ENCODE assay signal across 18 mouse cellular contexts in genomic region chr10:108936838-108937430, GRCm38 (mm10).
DNase-seq lines count a peak whose midpoint lies in the region; ATAC-seq and TF ChIP-seq lines count a peak whose summit lies in the region.
"Had no signal": no experiment of that assay in that cellular context is flagged by ENCODE, and none has a peak within 500 bp of the region (broad histone marks: within the 10 kb centered on the region; RNA-seq: fewer than 3 reads in every experiment).

No protein-coding gene starts in this region.

- H3K4me2 ChIP-seq in lung, embryonic 14.5 days: no peak overlapping the region
- no peak overlapping the region for H3K4me2 ChIP-seq in forebrain, embryonic 16.5 days (ENCODE audit: low read length)
- H3K4me2 ChIP-seq in liver, postnatal 0 days (ENCODE audit: low read depth, low read length): no peak overlapping the region
- H3K4me2 ChIP-seq: hindbrain, embryonic 12.5 days had no signal

- no peak for TF ChIP-seq CTCF in lung, embryonic 14.5 days (IDR thresholded peaks at IDR 0.05; ENCODE audit: low read depth)
- TF ChIP-seq CTCF in brain, embryonic 14.5 days (IDR thresholded peaks at IDR 0.05; ENCODE audit: borderline replicate concordance, extremely low read depth, insufficient read depth, insufficient read length): no peak
- no peak for TF ChIP-seq CTCF in liver, postnatal 0 days (IDR thresholded peaks at IDR 0.05; ENCODE audit: low read depth)

- ATAC-seq in lung, embryonic 14.5 days (ENCODE audit: insufficient read depth): no peak
- peak; percentile 78 for ATAC-seq in forebrain, embryonic 16.5 days
- ATAC-seq in liver, postnatal 0 days: no peak
- ATAC-seq: activated CD4-positive, CD25-positive, alpha-beta regulatory T cell, adult 4 months; inflammation-experienced regulatory T-cells, adult 6 months; Patski had no signal

- H3K9me3 ChIP-seq in lung, embryonic 14.5 days (ENCODE audit: low read depth, low read length): no peaks in the 10 kb centered on the region
- no peaks in the 10 kb centered on the region for H3K9me3 ChIP-seq in forebrain, embryonic 16.5 days (ENCODE audit: control insufficient read depth, low read length)
- no peaks in the 10 kb centered on the region for H3K9me3 ChIP-seq in liver, postnatal 0 days (ENCODE audit: low read length)
- H3K9me3 ChIP-seq: hindbrain, embryonic 12.5 days had no signal

- no peak overlapping the region for H3K9ac ChIP-seq in lung, embryonic 14.5 days
- no peak overlapping the region for H3K9ac ChIP-seq in forebrain, embryonic 16.5 days (replicated peaks; ENCODE audit: low read depth, low read length)
- H3K9ac ChIP-seq in liver, postnatal 0 days (replicated peaks): no peak overlapping the region
- H3K9ac ChIP-seq: hindbrain, embryonic 12.5 days had no signal

- peak; percentile 18 for DNase-seq in lung, embryonic 14.5 days
- DNase-seq in lung, adult 18-20 months: no peak
- peak; percentile 70 for DNase-seq in brain, embryonic 14.5 days (ENCODE audit: low read depth)
- peak; percentile 34 to 79 for DNase-seq in layer of hippocampus, postnatal 14 days (ENCODE audit: low spot score in 2 of 2)
- no peak for DNase-seq in liver, postnatal 0 days
- DNase-seq in thymus, postnatal 36 days: no peak
- DNase-seq: adrenal gland, postnatal 36 days; cerebellum, adult 9-11 months; gastrocnemius, postnatal 36 days; kidney, adult 8-10 months; kidney, postnatal 25 days; right cerebral cortex, adult 18-20 months; spleen, adult 18-20 months had no signal

- TF ChIP-seq EP300 in liver, postnatal 0 days (IDR thresholded peaks at IDR 0.05; ENCODE audit: low read depth): no peak

- H3K27me3 ChIP-seq in lung, embryonic 14.5 days (ENCODE audit: insufficient read depth, low read length): no peaks in the 10 kb centered on the region
- H3K27me3 ChIP-seq in forebrain, embryonic 16.5 days (replicated peaks; ENCODE audit: control insufficient read depth, insufficient read depth, low read length): no peaks in the 10 kb centered on the region
- no peaks in the 10 kb centered on the region for H3K27me3 ChIP-seq in liver, postnatal 0 days (ENCODE audit: insufficient read depth, low read length)
- H3K27me3 ChIP-seq: hindbrain, embryonic 12.5 days had no signal

- H3K36me3 ChIP-seq in lung, embryonic 14.5 days (ENCODE audit: insufficient read depth): no peaks in the 10 kb centered on the region
- H3K36me3 ChIP-seq in forebrain, embryonic 16.5 days (ENCODE audit: control insufficient read depth, insufficient read depth): no peaks in the 10 kb centered on the region
- H3K36me3 ChIP-seq in liver, postnatal 0 days (replicated peaks; ENCODE audit: insufficient read depth, low read length): no peaks in the 10 kb centered on the region
- H3K36me3 ChIP-seq: hindbrain, embryonic 12.5 days had no signal

- WGBS in lung, embryonic 14.5 days: 65% methylated on average over 10 of the region's 10 CpGs
- 55% methylated on average over 10 of the region's 10 CpGs for WGBS in forebrain, embryonic 16.5 days
- 74% methylated on average over 10 of the region's 10 CpGs for WGBS in liver, postnatal 0 days (ENCODE audit: insufficient replicate concordance)

- H3K27ac ChIP-seq in lung, embryonic 14.5 days (ENCODE audit: low read depth): no peak overlapping the region
- no peak overlapping the region for H3K27ac ChIP-seq in forebrain, embryonic 16.5 days (ENCODE audit: low read length)
- H3K27ac ChIP-seq in liver, postnatal 0 days (ENCODE audit: low read depth): no peak overlapping the region
- H3K27ac ChIP-seq: hindbrain, embryonic 12.5 days had no signal

- H3K4me3 ChIP-seq in lung, embryonic 14.5 days (ENCODE audit: low read depth, low read length): no peak overlapping the region
- no peak overlapping the region for H3K4me3 ChIP-seq in forebrain, embryonic 16.5 days (replicated peaks; ENCODE audit: low read length)
- H3K4me3 ChIP-seq in liver, postnatal 0 days (ENCODE audit: low read depth, low read length): no peak overlapping the region
- H3K4me3 ChIP-seq: hindbrain, embryonic 12.5 days had no signal

- H3K4me1 ChIP-seq in lung, embryonic 14.5 days (ENCODE audit: insufficient read depth): no peaks in the 10 kb centered on the region
- H3K4me1 ChIP-seq in forebrain, embryonic 16.5 days (replicated peaks; ENCODE audit: control insufficient read depth, insufficient read depth, low read length): no peaks in the 10 kb centered on the region
- no peaks in the 10 kb centered on the region for H3K4me1 ChIP-seq in liver, postnatal 0 days (ENCODE audit: insufficient read depth)
- H3K4me1 ChIP-seq: hindbrain, embryonic 12.5 days had no signal

- TF ChIP-seq POLR2A in brain, embryonic 14.5 days (IDR thresholded peaks at IDR 0.05; ENCODE audit: borderline replicate concordance, extremely low read depth, insufficient read depth, insufficient read length, poor library complexity, severe bottlenecking): no peak

Comparison
In these comparisons a context has a peak if more than half of its experiments do, and no peak if none do; other contexts are left out.
1. DNase-seq: peak in lung, embryonic 14.5 days (single experiment), brain, embryonic 14.5 days (single experiment) and layer of hippocampus, postnatal 14 days (2 of 2); none in lung, adult 18-20 months (0 of 2), liver, postnatal 0 days (single experiment) and thymus, postnatal 36 days (0 of 2).